Mouse (Mus musculus) erythroid progenitor cell, adult 5-6 weeks (primary cell): Measurements from ENCODE around the gene Arid1b. TPM values are rescaled to one million over a fixed set of nuclear protein-coding genes. Genes with fewer than 3 reads are reported as not detected.

Experiments used
- ATAC-seq: replicated peaks from 2 replicates; pipeline ENCODE4 v1.8.0; 2016; ENCODE audit warnings: moderate number of reproducible peaks, mild to moderate bottlenecking, moderate TSS enrichment, inconsistent platforms; ENCODE audit not compliant: poor library complexity, low FRiP score, severe bottlenecking
- total RNA-seq, 2 experiments: library from RNA; stranded (forward) in 1 of 2; stranded (reverse) in 1 of 2; fragments of 150-400 nt in 1 of 2; fragments of 186-747, 209-891 nt in 1 of 2; gene quantifications; 2 replicates each; pipeline versions ENCODE4 v1.2.3 to v1.2.4; 2015 to 2017; ENCODE audit warnings: low replicate concordance in 2 of 2

Arid1b gene
- total RNA-seq, 2 experiments from 2014 or later, result 7.2 to 17.2 TPM

DNA sequence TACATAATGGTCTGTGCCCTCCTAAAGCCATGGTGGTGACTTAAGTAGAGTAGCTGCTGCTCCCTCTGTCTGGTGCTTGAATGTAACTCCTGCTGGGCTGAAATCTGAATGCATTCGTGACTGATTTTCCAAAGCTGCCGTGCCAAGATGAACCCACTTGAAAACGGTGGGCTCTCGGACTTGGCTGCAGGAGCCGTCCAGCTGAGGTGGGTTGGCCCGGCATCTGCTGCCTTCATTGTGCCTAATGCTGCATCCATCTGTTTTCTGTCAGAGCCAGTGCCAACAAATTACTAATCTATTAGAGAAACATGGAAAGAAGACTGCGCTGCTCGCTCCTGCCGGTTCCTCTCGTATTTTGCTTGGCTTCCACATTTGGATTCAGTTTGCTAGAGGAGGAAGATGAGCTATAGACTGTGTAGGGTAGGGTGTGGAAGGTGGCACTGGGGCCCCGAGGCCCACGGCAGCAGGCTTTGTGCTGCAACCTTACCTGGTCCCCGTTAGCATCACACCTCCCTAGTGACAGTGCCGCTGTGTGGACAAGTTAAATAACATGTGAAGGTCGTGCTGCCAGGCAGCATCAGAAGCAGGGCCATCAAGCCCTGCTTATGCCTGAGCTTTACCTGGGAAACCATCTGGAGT, 292.6 kb downstream of the Arid1b start:
- no peak for ATAC-seq

DNA sequence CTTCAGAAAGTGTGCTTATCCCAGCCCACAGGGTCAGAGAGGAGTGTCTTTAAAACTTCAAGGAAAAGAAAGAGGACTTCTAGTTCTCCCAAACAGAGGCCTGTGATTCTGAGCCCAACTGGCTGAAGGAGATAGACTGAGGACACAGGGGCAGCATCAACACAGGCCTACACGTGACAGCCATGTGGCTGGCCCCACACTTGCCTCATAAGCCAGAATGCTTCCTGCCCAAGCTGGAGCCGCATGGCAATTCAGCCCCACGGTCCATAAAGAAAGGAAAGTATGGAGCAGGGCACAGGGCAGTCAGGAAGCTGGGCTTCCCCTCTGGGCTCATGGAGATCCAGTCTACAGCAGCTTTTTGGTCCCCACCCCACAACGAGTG, 293.1 kb downstream of the Arid1b start:
- ATAC-seq, result no peak

DNA sequence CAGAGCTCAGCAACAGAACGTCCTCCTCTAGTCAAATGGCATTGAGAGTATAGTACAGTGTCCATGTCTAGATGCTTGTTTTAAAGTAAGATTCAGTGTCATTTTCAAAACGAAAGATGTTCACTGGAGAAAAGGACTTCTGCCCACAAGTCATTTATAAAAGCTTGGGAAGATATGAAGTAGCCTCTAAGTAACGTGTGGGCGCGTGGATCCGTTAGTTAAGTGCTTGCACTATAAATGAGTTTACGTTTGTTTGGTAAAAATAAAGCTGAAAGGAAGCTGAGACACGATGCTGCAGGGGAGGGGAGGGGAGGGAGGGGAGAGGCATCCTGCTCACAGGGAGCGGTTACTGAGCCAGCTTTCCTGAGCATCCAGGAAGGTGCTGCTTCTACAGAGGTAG, 293.5 kb downstream of the Arid1b start:
- ATAC-seq, result no peak

GRCm38 (mm10) chr17:5293653-5294584, 299.8 kb downstream of the Arid1b start:
- no peak for ATAC-seq

DNA sequence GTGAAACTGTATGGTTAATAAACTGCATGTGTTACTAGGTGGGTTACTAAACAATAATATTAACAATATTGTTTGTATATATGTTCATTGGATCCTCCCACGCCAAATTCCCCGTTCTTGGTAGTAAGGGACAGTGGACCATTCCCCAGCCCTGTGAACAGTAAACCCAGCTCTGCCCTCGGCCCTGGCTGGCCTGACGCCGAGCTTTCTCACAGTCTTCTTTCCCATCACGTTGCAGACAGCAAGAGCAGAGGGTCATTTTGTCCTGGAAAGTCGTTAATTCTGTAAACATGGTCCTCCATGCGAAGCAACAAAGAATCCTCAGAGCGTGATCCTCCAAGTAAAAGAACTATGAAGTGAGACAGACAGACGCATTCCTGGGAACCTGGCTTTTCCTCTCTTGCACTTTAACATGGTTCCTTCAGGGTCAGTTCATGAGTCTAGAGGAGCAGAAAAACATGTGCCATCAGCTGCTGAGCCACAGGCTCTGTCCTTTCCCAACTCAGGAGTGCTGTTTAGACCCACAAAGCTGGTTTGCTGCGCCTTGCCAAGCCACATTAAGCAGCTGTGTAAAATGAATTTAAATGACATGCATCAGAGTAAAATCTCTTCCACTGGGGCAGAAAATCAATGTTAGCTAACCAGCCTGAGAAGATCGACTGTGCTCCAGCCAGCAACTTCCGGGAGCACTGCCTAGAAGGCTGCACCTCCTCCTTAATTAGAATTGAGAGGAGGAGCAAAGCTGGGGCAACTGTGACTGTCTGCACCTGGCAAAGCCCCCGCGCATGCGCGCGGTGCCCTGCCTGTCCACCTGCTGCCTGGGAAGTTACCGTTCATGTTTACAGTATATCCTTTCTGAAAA, 301.2 kb downstream of the Arid1b start:
- no peak for ATAC-seq

DNA sequence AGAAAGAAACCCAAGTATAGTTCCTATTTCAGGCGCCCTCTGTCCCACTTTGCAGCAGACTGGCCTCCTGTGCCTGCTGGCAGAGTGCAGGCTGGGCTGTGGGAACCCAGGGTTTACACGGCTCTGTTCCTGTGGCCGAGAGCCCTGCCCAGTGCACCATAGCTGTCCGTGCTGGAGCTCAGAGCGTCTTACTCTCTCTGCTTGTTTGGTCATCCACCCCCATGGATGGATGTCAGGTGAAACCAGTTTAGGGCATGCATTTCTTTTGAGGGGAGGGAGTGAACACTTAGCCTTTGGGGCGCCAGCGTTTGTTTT, 301.8 kb downstream of the Arid1b start:
- no peak for ATAC-seq

GRCm38 (mm10) chr17:5297491-5297890, 303.4 kb downstream of the Arid1b start:
- no peak for ATAC-seq

GRCm38 (mm10) chr17:5297984-5298383, 303.9 kb downstream of the Arid1b start:
- no peak for ATAC-seq

- ATAC-seq, result no peak
Measured at GRCm38 (mm10) chr17:5298891-5299559, 304.9 kb downstream of the Arid1b start.

DNA sequence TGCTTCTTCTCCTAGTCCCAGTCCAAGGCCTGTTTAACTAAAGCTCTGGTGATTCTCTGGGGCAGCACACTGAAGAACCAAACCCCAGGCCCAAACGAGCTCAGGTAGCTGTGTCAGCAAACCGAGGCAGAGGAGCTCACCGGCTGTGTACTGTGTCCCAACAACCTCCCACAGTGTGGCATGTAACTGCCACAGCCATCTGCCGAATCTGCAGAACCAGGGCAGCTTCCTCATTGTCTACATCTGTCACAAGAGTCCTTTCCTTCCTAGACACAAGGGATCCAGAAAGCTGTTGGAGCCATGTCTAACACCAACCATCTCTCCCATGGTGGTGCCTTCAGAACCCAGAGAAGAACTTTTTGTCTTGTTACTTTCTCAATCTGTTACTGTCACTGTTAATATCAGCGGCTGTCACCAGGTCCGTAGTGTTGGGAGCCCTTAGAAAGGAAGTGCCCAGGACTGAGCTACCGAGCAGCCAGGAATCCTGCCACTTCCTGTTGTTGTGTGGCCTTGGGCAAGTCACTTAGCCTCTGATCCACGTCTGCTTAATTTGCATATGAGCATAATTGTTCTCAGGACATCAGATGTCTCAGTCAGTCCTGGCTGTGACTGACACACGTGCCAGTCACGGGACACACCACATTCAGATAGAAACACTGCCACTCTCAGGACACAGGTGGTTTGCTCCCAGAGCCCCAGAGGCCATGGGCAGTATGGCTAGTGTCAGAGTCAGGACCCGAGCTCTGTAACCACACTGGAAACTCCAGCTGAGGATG, 309.0 kb downstream of the Arid1b start:
- no peak for ATAC-seq

GRCm38 (mm10) chr17:5305783-5306477, 311.8 kb downstream of the Arid1b start:
- ATAC-seq, result no peak

DNA sequence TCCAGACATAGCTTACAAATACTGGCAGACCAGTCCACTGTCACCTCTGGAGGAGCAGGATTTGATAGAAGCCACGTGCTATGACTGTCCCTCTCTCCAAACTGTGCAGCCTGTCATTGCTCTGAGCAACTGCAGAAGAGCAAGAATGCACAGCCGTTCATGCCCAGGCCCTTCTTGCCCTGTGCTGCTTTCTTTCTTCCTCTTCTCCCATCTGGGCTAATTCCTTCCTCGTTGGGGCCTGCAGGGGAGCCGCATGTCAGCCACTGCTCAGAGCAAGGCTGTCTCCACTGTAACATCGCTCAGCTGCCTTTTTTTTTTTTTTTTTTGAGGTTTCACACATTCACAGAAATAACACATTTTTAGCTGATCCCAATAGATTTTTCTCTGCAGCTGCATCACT, 315.8 kb downstream of the Arid1b start:
- ATAC-seq, result no peak

DNA sequence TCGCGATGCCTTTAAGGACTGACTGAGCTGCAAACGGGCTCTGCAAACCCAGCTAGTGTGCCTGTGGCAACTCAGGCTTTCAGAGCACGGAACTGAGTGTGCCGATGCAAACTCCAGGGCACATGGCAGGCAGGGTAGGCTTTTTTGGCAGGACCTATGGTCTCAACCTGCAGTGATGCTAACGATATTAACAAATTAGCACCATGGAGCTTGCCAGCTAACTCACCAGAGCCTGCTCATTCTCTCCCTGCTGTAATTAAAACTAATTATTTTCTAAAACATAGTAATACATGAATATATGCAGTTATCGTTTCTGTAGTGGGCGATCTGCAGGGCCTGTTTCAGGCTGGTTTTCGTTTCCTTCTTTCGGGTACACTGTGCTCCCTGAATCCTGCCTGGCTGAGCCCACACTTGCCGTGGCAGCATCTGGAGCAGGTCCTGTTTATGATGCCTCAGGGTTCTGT, 316.3 kb downstream of the Arid1b start:
- ATAC-seq, result no peak

DNA sequence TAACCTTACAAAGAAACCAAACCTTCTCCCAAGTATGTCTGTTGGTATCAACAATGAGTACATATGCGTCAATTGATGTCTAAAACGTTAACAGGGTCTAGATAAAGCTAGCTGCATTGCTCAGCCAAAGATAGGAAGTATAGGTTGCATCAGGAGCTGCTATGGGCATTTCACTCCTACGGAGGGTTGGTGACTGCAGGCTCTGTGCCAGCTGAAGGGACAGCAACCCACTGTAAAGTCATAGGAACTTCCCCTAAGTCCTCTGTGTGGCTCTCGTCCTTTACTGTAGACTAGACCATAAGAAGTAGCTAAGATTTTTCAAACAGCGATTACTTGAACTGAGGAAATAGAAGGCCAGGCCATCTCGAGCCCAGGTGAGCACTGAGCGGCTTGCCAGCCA, 316.9 kb downstream of the Arid1b start:
- no peak for ATAC-seq

- ATAC-seq, result no peak
Measured at GRCm38 (mm10) chr17:5312307-5312706, 318.2 kb downstream of the Arid1b start.

GRCm38 (mm10) chr17:5314735-5315134, 320.6 kb downstream of the Arid1b start:
- no peak for ATAC-seq

DNA sequence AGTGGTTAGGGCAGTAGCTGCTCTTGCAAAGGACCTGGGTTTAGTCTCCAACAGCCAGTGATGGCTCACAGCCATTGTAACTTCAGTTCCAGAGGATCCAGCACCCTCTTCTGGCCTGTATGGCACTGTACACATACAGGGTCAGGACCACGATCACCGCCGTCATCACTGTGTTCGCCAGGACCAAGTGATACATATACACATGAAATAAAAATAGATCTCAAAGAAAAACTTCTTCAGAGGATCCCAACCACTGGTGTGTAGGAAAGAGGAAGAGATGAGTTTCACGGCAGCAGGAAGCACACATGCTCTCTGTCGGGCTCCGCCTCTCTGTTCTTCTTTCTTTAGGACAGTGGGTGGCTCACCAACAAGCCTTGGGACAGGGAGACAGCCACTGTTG, 322.4 kb downstream of the Arid1b start:
- no peak for ATAC-seq

DNA sequence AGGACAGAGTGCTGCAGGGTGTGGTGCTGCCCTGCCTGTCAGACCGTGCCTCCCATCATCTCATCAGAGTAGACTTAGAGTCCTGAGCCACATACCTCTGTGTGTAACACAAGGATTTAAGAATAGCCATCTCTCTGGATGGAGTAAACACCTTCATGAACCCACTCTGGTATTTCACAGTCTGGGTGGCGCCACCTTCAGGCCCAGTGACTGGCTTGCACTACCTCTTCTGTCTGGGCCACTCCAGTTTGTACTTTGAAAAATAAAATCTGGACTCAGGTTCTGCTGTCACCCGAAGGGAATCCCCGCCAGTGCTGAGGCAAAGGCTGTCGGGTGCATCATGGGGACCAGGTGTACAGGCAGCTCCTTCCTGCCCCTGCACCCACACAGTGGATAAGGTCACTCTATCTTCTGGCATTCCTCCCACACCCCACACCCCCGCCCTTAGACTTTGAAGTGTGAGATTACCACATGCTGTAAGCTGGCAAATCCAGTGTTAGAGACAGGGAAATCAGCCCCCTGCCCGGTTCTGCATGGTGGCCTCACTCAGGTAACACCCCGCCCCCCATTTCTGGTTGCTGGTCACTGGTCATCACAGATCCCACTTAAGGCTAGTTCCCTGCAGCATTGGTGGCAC, 327.6 kb downstream of the Arid1b start:
- no peak for ATAC-seq
